Mouse (Mus musculus): Measurements from ENCODE around the gene Ms4a6d.

DNA sequence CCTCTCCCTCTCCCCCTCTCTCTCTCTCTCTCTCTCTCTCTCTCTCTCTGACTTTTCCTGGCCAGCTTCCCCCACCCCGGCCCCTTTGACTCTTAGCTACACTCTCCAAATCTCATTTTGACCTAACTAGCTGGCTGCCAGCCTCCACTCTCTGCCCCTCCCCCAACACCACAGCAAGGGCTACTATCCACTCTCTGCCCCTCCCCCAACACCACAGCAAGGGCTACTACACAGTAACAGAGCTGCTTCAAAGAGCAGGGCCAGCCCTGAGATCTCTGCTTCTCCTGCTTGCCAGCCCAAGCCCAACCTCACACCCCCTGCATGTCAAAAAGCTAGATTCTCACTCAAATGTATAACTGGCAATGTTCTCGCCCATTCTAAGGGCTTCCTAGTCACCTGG lies 67.3 kb downstream of the Ms4a6d start:
- TF ChIP-seq MYOG (IDR thresholded peaks at IDR 0.05; ENCODE audit: control insufficient read depth in 1 of 3, insufficient read depth in 1 of 3, insufficient read length in 2 of 3, low read depth in 2 of 3) (no peak), USF1 (IDR thresholded peaks at IDR 0.05; ENCODE audit: low read depth) (no peak), POLR2AphosphoS2 (IDR thresholded peaks at IDR 0.05; ENCODE audit: insufficient read length, low read depth) (no peak), POLR2A (IDR thresholded peaks at IDR 0.05; ENCODE audit: insufficient read length, low read depth) (no peak), E2F4 (IDR thresholded peaks at IDR 0.05; ENCODE audit: insufficient read depth) (no peak), MAX (IDR thresholded peaks at IDR 0.05; ENCODE audit: low read depth) (no peak), CEBPB (IDR thresholded peaks at IDR 0.05; ENCODE audit: insufficient read depth, poor library complexity, severe bottlenecking) (no peak)
